Mouse (Mus musculus) embryonic fibroblast, embryonic 13.5 days (primary cell): ENCODE results near the gene Cald1.

Experiments used
- CTCF ChIP-seq: IDR thresholded peaks from 2 replicates; pipeline ENCODE4 v1.5.1; 2011; ENCODE audit warnings: mild to moderate bottlenecking, control low read depth, low read length, moderate library complexity, borderline replicate concordance; ENCODE audit not compliant: insufficient read depth
- POLR2A ChIP-seq: IDR thresholded peaks from 2 replicates; pipeline ENCODE4 v1.6.1; 2011; ENCODE audit warnings: low read depth, mild to moderate bottlenecking, control low read depth, low read length, moderate library complexity

DNA sequence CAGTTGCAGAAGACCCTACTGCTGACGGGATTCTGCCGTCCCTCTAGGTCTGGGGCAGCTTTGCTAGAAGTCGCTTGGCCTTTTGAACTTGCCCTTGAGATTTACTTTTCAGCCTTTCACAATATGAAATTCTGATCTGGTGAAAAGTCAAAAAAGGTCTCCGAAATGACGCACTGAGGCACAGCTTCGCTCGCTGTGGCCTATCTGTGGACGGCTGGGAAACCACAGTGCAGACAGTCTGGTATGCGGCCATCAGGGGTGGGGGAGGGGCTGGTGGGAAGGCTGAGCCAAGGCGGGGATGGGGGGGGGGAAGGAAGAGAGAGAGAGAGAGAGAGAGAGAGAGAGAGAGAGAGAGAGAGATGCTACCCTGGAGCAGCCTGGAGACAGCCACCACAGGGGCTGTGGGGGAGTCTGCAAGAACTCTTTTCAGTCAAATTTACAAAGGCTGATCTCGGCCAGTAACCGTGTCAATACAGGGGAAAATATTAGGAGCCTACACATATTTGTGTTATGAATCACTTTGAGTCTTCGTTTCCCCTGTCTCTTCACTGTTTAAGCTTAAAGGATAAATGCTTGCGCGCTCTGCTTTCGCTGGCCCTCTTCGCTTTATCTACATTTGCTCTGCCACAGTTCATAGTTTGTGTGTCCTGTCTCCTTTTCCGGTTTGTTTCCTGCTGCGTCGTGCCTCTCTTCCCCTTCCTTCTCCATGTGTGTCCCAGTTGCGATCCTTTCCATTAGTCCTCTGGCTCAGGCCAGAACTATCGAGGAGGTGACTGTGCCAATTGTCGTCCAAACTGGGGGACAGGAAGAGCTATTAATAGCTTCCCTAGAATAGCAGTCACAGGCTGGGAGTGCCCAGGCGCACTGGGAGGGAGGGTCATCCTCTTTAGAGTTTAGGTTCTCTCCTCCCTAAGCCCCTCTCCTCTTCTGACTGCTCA, 11.9 kb downstream of the Cald1 start:
- TF ChIP-seq POLR2A: 0 out of 2 replicates have a peak, but pooled peaks have one; percentile 31
- no peak for TF ChIP-seq CTCF
